9 mouse cellular contexts compared by ENCODE assay signal in the genomic region with DNA sequence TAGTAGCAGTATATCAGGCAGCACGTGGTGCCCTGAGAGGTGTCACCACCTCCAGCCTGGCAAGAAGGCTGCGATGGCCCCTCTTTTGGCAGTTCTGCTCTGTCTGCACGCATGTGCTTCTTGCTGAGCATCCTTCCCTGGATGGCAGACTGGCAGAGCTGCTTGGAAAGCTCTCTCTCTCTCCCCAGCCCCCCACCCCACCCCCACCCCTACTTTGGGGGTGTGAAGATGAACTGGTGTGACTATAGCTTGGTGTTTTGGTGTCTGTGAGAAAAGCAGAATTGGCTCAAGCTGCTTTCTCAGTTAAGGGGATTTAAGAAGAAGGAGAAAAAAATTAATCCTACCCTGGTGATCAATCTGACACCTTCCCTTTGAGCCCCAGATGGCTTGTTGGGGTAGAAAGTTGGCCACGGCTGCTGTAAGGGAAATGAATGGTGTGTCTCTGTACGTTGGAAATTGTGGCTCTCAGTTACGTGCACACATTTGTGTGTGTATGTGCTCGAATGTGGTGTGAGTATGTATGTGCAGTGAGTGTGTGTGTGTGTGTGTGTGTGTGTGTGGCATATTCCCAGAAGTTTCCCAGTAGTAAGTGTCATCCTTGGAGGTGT.
DNase-seq lines count a peak whose midpoint lies in the region; ATAC-seq and TF ChIP-seq lines count a peak whose summit lies in the region.
"Had no signal": no experiment of that assay in that cellular context is flagged by ENCODE, and none has a peak within 500 bp of the region (broad histone marks: within the 10 kb centered on the region; RNA-seq: fewer than 3 reads in every experiment).

No protein-coding gene starts in this region.

- H3K27ac ChIP-seq in midbrain, embryonic 10.5 days (replicated peaks), result peak overlapping the region; percentile 3
- H3K27ac ChIP-seq in midbrain, postnatal 0 days (ENCODE audit: low read depth, low read length), result no peak overlapping the region; the same call in 1 of the 2 replicates
- peak overlapping the region; percentile 84 for H3K27ac ChIP-seq in forebrain, embryonic 14.5 days (ENCODE audit: low read depth, low read length)
- H3K27ac ChIP-seq in limb, embryonic 13.5 days, result 0 out of 2 replicates have a peak overlapping the region, but pooled peaks have one; percentile 10
- 0 out of 2 replicates have a peak overlapping the region, but pooled peaks have one; percentile 41 for H3K27ac ChIP-seq in neural tube, embryonic 15.5 days (replicated peaks)
- no peak overlapping the region for H3K27ac ChIP-seq in heart, adult 2 months
- H3K27ac ChIP-seq: lung, embryonic 15.5 days had no signal

- no peaks in the 10 kb centered on the region for H3K9me3 ChIP-seq in midbrain, embryonic 10.5 days (replicated peaks)
- no peaks in the 10 kb centered on the region for H3K9me3 ChIP-seq in midbrain, postnatal 0 days (ENCODE audit: low read length)
- H3K9me3 ChIP-seq in forebrain, embryonic 14.5 days (replicated peaks; ENCODE audit: control insufficient read depth, low read length), result no peaks in the 10 kb centered on the region
- no peaks in the 10 kb centered on the region for H3K9me3 ChIP-seq in limb, embryonic 13.5 days
- H3K9me3 ChIP-seq in neural tube, embryonic 15.5 days (replicated peaks), result no peaks in the 10 kb centered on the region
- H3K9me3 ChIP-seq: lung, embryonic 15.5 days had no signal

- no peak for TF ChIP-seq EP300 in heart, adult 2 months (IDR thresholded peaks at IDR 0.05; ENCODE audit: insufficient read depth, low read depth, low read length)

- peaks cover 12% of the 10 kb centered on the region; the same call in 1 of the 2 replicates for H3K27me3 ChIP-seq in midbrain, embryonic 10.5 days (ENCODE audit: low read depth, poor library complexity, severe bottlenecking)
- H3K27me3 ChIP-seq in midbrain, postnatal 0 days (ENCODE audit: insufficient read depth, low read length), result no peaks in the 10 kb centered on the region
- H3K27me3 ChIP-seq in forebrain, embryonic 14.5 days (replicated peaks; ENCODE audit: control insufficient read depth, insufficient read depth, low read length), result no peaks in the 10 kb centered on the region
- no peaks in the 10 kb centered on the region for H3K27me3 ChIP-seq in limb, embryonic 13.5 days
- no peaks in the 10 kb centered on the region for H3K27me3 ChIP-seq in neural tube, embryonic 15.5 days (replicated peaks)
- no peaks in the 10 kb centered on the region for H3K27me3 ChIP-seq in heart, adult 2 months (ENCODE audit: control insufficient read depth, insufficient read depth, low read length)
- H3K27me3 ChIP-seq: lung, embryonic 15.5 days; Patski had no signal

- H3K36me3 ChIP-seq in midbrain, embryonic 10.5 days, result peaks cover 13% of the 10 kb centered on the region
- no peaks in the 10 kb centered on the region for H3K36me3 ChIP-seq in midbrain, postnatal 0 days (ENCODE audit: insufficient read depth, low read length)
- peaks cover 3% of the 10 kb centered on the region; the same call in 1 of the 2 replicates for H3K36me3 ChIP-seq in forebrain, embryonic 14.5 days (ENCODE audit: control insufficient read depth, insufficient read depth, low read length)
- peaks cover 13% of the 10 kb centered on the region; the same call in 1 of the 2 replicates for H3K36me3 ChIP-seq in limb, embryonic 13.5 days
- no peaks in the 10 kb centered on the region for H3K36me3 ChIP-seq in neural tube, embryonic 15.5 days
- H3K36me3 ChIP-seq in heart, adult 2 months (ENCODE audit: control insufficient read depth, insufficient read depth, low read length), result no peaks in the 10 kb centered on the region
- H3K36me3 ChIP-seq: lung, embryonic 15.5 days had no signal

- DNase-seq in midbrain, embryonic 10.5 days (ENCODE audit: low spot score), result no peak
- DNase-seq in midbrain, postnatal 0 days (ENCODE audit: low spot score), result no peak
- DNase-seq in forebrain, embryonic 14.5 days (ENCODE audit: low spot score), result peak; percentile 81
- DNase-seq in heart, adult 2 months, result no peak

- peaks cover 99% of the 10 kb centered on the region for H3K4me1 ChIP-seq in midbrain, embryonic 10.5 days
- H3K4me1 ChIP-seq in midbrain, postnatal 0 days (ENCODE audit: insufficient read depth, low read length), result peaks cover 20% of the 10 kb centered on the region
- peaks cover 67% of the 10 kb centered on the region for H3K4me1 ChIP-seq in forebrain, embryonic 14.5 days (ENCODE audit: control insufficient read depth, insufficient read depth, low read length)
- peaks cover 99% of the 10 kb centered on the region for H3K4me1 ChIP-seq in limb, embryonic 13.5 days
- H3K4me1 ChIP-seq in neural tube, embryonic 15.5 days, result peaks cover 90% of the 10 kb centered on the region
- H3K4me1 ChIP-seq in heart, adult 2 months (ENCODE audit: control insufficient read depth, insufficient read depth, low read length), result peaks cover 29% of the 10 kb centered on the region

- TF ChIP-seq CTCF in midbrain, postnatal 0 days (IDR thresholded peaks at IDR 0.05), result no peak
- TF ChIP-seq CTCF in heart, adult 2 months (IDR thresholded peaks at IDR 0.05), result no peak

- WGBS in midbrain, embryonic 10.5 days, result 75% methylated on average over 7 of the region's 7 CpGs
- 50% methylated on average over 7 of the region's 7 CpGs for WGBS in midbrain, postnatal 0 days
- WGBS in forebrain, embryonic 14.5 days, result 52% methylated on average over 7 of the region's 7 CpGs
- 42% methylated on average over 7 of the region's 7 CpGs for WGBS in limb, embryonic 13.5 days
- 37% methylated on average over 7 of the region's 7 CpGs for WGBS in neural tube, embryonic 15.5 days
- 81% methylated on average over 7 of the region's 7 CpGs for WGBS in heart, adult 2 months

- intact Hi-C loops in heart, adult 2 months (cut with DNase I), result no loop called here

- H3K79me2 ChIP-seq in heart, adult 2 months (replicated peaks; ENCODE audit: control insufficient read depth, insufficient read depth, low read length), result peaks cover 2% of the 10 kb centered on the region; the same call in 1 of the 2 replicates

- H3K4me2 ChIP-seq in midbrain, postnatal 0 days (ENCODE audit: low read depth, low read length, poor library complexity, severe bottlenecking), result no peak overlapping the region
- H3K4me2 ChIP-seq in forebrain, embryonic 14.5 days (ENCODE audit: low read length), result no peak overlapping the region
- H3K4me2 ChIP-seq in limb, embryonic 13.5 days (replicated peaks), result no peak overlapping the region
- no peak overlapping the region for H3K4me2 ChIP-seq in neural tube, embryonic 15.5 days
- H3K4me2 ChIP-seq: lung, embryonic 15.5 days had no signal

- TF ChIP-seq POLR2A in heart, adult 2 months (IDR thresholded peaks at IDR 0.05; ENCODE audit: insufficient read depth, low read depth, low read length), result no peak

- no peak for ATAC-seq in midbrain, postnatal 0 days (ENCODE audit: low FRiP score)
- peak; percentile 71 for ATAC-seq in forebrain, embryonic 14.5 days
- ATAC-seq in limb, embryonic 13.5 days (ENCODE audit: low FRiP score, low read depth), result no peak
- 0 out of 2 replicates have a peak, but pooled peaks have one; percentile 13 for ATAC-seq in neural tube, embryonic 15.5 days (ENCODE audit: low FRiP score)
- ATAC-seq in activated CD4-positive, CD25-positive, alpha-beta regulatory T cell, adult 4 months, result no peak
- ATAC-seq: Patski had no signal

- no peak overlapping the region for H3K4me3 ChIP-seq in midbrain, embryonic 10.5 days
- no peak overlapping the region for H3K4me3 ChIP-seq in midbrain, postnatal 0 days (ENCODE audit: low read depth, low read length)
- H3K4me3 ChIP-seq in forebrain, embryonic 14.5 days (ENCODE audit: low read depth, low read length), result no peak overlapping the region
- H3K4me3 ChIP-seq in limb, embryonic 13.5 days, result no peak overlapping the region
- no peak overlapping the region for H3K4me3 ChIP-seq in neural tube, embryonic 15.5 days (replicated peaks)
- no peak overlapping the region for H3K4me3 ChIP-seq in heart, adult 2 months
- H3K4me3 ChIP-seq: lung, embryonic 15.5 days had no signal

- H3K9ac ChIP-seq in midbrain, postnatal 0 days (replicated peaks; ENCODE audit: low read length, poor library complexity, severe bottlenecking), result no peak overlapping the region
- no peak overlapping the region for H3K9ac ChIP-seq in forebrain, embryonic 14.5 days (ENCODE audit: low read length)
- 0 out of 2 replicates have a peak overlapping the region, but pooled peaks have one; percentile 19 for H3K9ac ChIP-seq in limb, embryonic 13.5 days
- no peak overlapping the region for H3K9ac ChIP-seq in neural tube, embryonic 15.5 days (replicated peaks)
- no peak overlapping the region for H3K9ac ChIP-seq in heart, adult 2 months (ENCODE audit: low read depth, low read length)
- H3K9ac ChIP-seq: lung, embryonic 15.5 days had no signal

Comparison
In these comparisons a context has a peak if more than half of its experiments do, and no peak if none do; other contexts are left out.
1. H3K27ac ChIP-seq: peak in midbrain, embryonic 10.5 days (single experiment), forebrain, embryonic 14.5 days (single experiment), limb, embryonic 13.5 days (single experiment) and neural tube, embryonic 15.5 days (single experiment); none in midbrain, postnatal 0 days (single experiment) and heart, adult 2 months (single experiment).
2. ATAC-seq: peak in forebrain, embryonic 14.5 days (single experiment) and neural tube, embryonic 15.5 days (single experiment); none in midbrain, postnatal 0 days (single experiment), limb, embryonic 13.5 days (single experiment) and activated CD4-positive, CD25-positive, alpha-beta regulatory T cell, adult 4 months (single experiment).